Mouse (Mus musculus) frontal cortex, postnatal 36 days (tissue): ENCODE results near the gene Sirt2.

ENCODE experiments used
- DNase-seq, 2 experiments: peaks; one replicate each; pipeline ENCODE4 v3.0.0; 2022; ENCODE audit warnings: low spot score in 2 of 2

Gene Sirt2

GRCm38 (mm10) chr7:28766173-28766879 lies at the start of gene Sirt2:
TSS of gene Sirt2 (plus strand) at chr7:28766735.
- peak; percentile 97 to 99 for DNase-seq

- DNase-seq: no peak
Measured at GRCm38 (mm10) chr7:28717726-28718125, 48.8 kb upstream of the Sirt2 start.

GRCm38 (mm10) chr7:28719159-28719558 lies 47.4 kb upstream of the Sirt2 start:
- DNase-seq: no peak

- DNase-seq: no peak
Measured at GRCm38 (mm10) chr7:28719650-28720049, 46.9 kb upstream of the Sirt2 start.

GRCm38 (mm10) chr7:28720753-28721537 lies 45.6 kb upstream of the Sirt2 start:
- DNase-seq: no peak

- DNase-seq: no peak
Measured at GRCm38 (mm10) chr7:28722079-28722478, 44.5 kb upstream of the Sirt2 start.

- DNase-seq: no peak
Measured at GRCm38 (mm10) chr7:28724613-28725012, 41.9 kb upstream of the Sirt2 start.

- DNase-seq: peak; percentile 83 to 84
Measured at GRCm38 (mm10) chr7:28726600-28726999, 39.9 kb upstream of the Sirt2 start.

GRCm38 (mm10) chr7:28727649-28728340 lies 38.7 kb upstream of the Sirt2 start:
- DNase-seq: peak; percentile 30 to 55

GRCm38 (mm10) chr7:28732341-28733142 lies 34.0 kb upstream of the Sirt2 start:
- DNase-seq: peak; percentile 31 to 34

GRCm38 (mm10) chr7:28733211-28733610 lies 33.3 kb upstream of the Sirt2 start:
- no peak for DNase-seq

- DNase-seq: no peak
Measured at GRCm38 (mm10) chr7:28735701-28736100, 30.8 kb upstream of the Sirt2 start.

- DNase-seq: no peak
Measured at GRCm38 (mm10) chr7:28739829-28740228, 26.7 kb upstream of the Sirt2 start.

GRCm38 (mm10) chr7:28740949-28741348 lies 25.6 kb upstream of the Sirt2 start:
- DNase-seq: no peak

- DNase-seq: no peak
Measured at GRCm38 (mm10) chr7:28741368-28741708, 25.2 kb upstream of the Sirt2 start.

GRCm38 (mm10) chr7:28741709-28742438 lies 24.7 kb upstream of the Sirt2 start, which contains the start of the genes Mrps12 and Sars2:
TSS of gene Mrps12 (minus strand) at chr7:28741820.
TSS of gene Sars2 (plus strand) at chr7:28741992.
- peak; percentile 97 to 99 for DNase-seq

- DNase-seq: no peak
Measured at GRCm38 (mm10) chr7:28749935-28750334, 16.6 kb upstream of the Sirt2 start.

- DNase-seq: no peak
Measured at GRCm38 (mm10) chr7:28756079-28756478, 10.5 kb upstream of the Sirt2 start, which contains the start of gene Ccer2. TSS of gene Ccer2 (plus strand) at chr7:28756174.

- DNase-seq: no peak
Measured at GRCm38 (mm10) chr7:28758623-28759022, 7.9 kb upstream of the Sirt2 start.

GRCm38 (mm10) chr7:28761907-28762306 lies 4.6 kb upstream of the Sirt2 start:
- DNase-seq: no peak

GRCm38 (mm10) chr7:28765211-28765610 lies 1.3 kb upstream of the Sirt2 start:
- DNase-seq: no peak
